Mouse (Mus musculus) liver, postnatal 0 days (tissue): ENCODE measurements around the gene Ttc14.

Experiments
- CTCF ChIP-seq: sonication (generic); IDR thresholded peaks from 2 replicates; pipeline ENCODE4 v1.5.1; 2016; ENCODE audit warnings: antibody characterized with exemption, low read depth
- EP300 ChIP-seq: IDR thresholded peaks from 2 replicates; pipeline ENCODE4 v1.6.1; 2016; ENCODE audit warnings: antibody characterized with exemption, low read depth, mild to moderate bottlenecking

DNA sequence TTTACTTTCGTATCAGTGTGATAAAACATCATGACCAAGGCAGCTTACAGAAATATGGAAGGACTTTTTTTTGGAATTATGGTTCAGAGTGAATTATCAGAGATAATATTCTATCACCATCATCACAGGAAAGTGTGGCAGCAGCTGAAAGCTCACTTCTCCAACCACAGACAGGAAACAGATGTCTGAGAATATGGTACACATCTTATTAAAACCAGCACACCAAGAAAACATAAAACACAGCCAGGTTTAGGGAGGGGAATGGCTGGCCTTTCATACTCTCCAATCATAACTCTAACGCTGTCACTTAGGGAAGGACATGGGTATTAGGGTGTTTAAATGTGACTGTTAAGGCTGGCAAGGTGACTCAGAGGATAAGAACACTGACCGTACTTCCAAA lies 59.3 kb downstream of the Ttc14 start:
- TF ChIP-seq EP300, result no peak
- TF ChIP-seq CTCF, result no peak
